Mouse (Mus musculus) testis, adult 2 months (tissue): ENCODE results near the gene Gm26661.

Source experiments
- CTCF ChIP-seq: fragments of 200-500 bp; IDR thresholded peaks from 2 replicates; pipeline ENCODE4 v1.5.1; 2012; ENCODE audit warnings: low read depth, mild to moderate bottlenecking, inconsistent platforms, low read length, moderate library complexity; ENCODE audit not compliant: control insufficient read depth, insufficient read depth, insufficient replicate concordance
- POLR2A ChIP-seq: fragments of 200-500 bp; IDR thresholded peaks from 2 replicates; pipeline ENCODE4 v1.6.1; 2012; ENCODE audit warnings: low read depth, mild to moderate bottlenecking, inconsistent platforms, low read length, moderate library complexity; ENCODE audit not compliant: control insufficient read depth

DNA sequence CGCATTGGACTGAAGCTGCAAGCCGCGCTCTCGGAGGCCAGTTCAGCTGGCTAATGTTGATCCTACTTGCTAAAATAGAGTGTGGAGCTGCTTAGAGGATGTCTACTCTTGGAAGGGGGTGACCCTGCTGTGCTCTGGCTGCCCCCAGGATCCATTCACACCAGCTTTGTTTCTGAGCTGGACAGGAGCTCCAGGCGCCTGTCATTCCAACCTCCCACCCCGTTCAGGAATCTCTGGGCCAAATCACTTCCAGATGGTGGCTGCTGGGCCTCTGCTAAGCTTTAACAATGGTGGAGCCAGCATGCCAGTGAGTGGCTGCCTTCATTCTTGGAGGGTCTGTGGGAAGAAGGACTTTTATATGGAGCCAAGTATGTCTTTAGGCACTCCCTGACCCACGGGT, 31.3 kb downstream of the Gm26661 start:
- no peak for TF ChIP-seq CTCF
- no peak for TF ChIP-seq POLR2A
